Mouse (Mus musculus) CH12F3 (cell line): ENCODE data around the gene Hoxc5.

Experiments used
- in situ Hi-C: fragments of 300-500 bp; cut with MboI; formaldehyde crosslinking; loops from 2 replicates; pipeline ENCODE4 v1.14.3; 2020; ENCODE audit warnings: low sequenced_read_pairs

Hoxc5 gene

DNA sequence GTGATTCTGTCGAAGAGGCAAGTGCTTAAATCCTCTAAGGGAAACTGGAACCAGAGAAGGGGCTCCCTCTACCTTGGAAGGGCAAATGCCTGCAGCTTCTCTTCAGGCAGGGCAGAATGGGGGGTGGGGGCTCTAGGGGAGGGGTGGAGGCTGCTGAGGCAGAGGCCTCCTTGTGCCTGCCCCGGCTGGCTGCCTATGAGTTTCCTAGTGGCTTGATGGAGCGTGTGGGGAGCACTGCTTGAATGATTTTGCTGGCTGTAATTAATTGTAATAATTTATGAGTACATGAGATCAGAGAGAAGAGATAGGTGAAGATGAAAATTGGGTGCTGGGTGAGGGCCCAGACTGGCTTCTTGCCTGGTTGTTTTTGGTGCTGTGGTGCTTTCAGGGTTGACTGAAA lies 17.7 kb downstream of the Hoxc5 start:
- in situ Hi-C loops = loop anchor here (5.0 to 25.0 kb wide), 2 partner anchors 187 to 327 kb away; partner anchors contain the start of gene Gpr84

DNA sequence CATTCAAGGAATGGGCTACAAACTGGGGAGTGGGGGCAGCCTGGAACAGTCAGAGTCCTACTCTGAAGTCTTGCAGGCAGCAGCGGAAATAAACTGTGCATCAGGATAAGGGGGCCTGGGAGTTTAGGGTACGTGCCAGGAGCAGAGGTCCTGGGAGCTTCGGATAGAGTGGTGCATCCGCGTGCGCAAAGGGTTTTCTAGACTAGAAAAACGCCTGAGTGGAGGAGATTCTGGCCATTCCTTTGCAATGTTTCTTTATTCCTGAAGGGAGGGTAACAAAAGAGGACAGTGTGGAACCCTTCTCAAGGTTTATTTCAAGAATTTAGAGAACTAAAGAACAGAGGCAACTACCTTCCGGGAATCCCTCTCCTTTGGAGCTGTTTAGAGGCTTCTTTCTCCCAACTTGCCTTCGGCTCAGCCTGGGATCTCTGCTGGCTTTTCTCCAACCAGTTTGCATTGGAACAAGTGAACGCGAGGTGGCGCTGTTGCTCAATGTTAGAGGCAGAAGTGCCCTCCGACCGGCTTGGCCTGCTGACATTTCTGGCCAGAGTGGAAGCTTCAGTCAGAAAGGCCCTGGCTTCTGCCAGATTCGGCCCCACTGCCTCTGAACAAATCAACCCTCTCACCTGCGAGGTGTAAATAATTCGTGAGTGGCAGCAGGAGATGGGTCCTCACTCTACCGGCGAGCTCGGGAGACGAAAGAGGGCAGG lies 20.0 kb downstream of the Hoxc5 start:
- in situ Hi-C loops = loop anchor here (5.0 to 25.0 kb wide), 2 partner anchors 185 to 325 kb away; partner anchors contain the start of gene Gpr84

DNA sequence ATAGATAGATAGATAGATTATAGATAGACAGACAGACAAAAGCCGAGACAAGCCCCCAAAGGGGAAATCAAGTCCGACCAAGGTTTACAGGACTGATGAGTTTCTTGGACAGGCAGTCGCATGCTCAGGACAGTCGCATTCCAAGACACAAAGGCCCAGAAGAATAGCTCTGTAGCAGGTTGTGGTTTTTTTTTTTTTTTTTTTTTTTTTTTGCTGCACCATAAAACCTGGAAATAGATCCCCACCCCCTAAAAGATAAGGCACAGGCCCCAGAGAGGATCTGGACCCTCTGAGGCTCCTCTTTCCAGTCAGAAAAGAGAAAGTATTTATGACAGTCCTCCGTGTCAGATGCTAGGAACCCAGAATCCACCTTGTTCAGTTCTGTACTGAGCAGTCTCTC lies 20.8 kb downstream of the Hoxc5 start:
- in situ Hi-C loops = loop anchor here (5.0 to 25.0 kb wide), 2 partner anchors 184 to 324 kb away; partner anchors contain the start of gene Gpr84

DNA sequence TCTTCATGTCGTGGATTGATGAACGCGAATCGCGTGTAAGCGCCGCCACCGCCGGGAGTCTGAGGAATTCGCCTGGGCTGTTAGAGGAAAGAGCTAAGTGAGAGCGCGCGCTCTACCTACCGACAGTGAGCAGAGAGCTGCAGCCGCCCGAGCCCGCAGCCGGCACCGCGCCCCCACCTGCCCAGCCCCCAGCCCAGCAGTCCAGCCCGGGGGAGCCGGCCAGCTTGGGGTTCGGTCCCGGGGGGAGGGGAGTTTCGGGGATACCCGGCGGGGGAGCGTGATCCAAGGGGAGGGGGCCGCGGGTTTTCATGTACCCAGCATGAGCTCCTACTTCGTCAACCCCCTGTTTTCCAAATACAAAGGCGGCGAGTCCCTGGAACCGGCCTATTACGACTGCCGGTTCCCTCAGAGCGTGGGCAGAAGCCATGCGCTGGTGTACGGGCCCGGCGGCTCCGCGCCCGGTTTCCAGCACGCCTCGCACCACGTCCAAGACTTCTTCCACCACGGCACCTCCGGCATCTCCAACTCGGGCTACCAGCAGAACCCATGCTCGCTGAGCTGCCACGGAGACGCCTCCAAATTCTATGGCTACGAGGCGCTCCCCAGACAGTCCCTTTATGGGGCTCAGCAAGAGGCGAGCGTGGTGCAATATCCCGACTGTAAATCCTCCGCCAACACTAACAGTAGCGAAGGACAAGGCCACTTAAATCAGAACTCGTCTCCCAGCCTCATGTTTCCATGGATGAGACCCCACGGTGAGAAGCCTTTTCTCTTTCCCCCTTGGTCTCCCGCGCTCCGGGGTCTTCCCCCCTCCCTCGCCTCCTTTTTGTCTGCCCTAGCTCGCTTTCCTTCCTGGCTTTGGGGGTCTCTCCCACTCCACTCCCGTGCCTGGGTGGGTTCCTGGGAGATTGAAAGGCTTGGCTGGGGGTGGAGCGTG lies 23.5 kb downstream of the Hoxc5 start, which contains the start of gene Hoxc8:
Gene Hoxc8, plus strand, starts transcription at position 147 of the 937 bp plus-strand sequence.
- in situ Hi-C loops = loop anchor here (25.0 kb wide), 1 partner anchor 322 kb away; the partner anchor contains the start of gene Gpr84

DNA sequence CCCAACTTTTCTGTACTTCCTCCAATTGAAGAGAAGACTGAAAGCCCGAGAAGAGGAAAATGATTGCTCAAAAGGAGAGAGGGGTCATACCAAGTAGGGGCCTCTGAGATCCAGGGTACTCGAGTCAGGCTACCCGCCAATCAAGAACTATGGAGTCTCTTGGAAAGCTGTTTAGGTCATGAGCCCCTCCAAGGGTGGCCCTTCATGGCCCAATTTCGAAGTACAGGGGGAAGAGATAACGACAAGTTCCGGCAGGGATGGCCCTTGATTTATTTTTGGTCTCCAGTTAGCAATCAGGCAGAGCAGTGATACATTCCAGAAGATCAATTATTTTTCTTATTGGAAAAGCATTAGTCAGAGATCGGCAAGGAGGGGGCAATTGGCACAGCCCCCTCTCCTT lies 24.5 kb downstream of the Hoxc5 start:
- in situ Hi-C loops = loop anchor here (25.0 kb wide), 1 partner anchor 321 kb away; the partner anchor contains the start of gene Gpr84

DNA sequence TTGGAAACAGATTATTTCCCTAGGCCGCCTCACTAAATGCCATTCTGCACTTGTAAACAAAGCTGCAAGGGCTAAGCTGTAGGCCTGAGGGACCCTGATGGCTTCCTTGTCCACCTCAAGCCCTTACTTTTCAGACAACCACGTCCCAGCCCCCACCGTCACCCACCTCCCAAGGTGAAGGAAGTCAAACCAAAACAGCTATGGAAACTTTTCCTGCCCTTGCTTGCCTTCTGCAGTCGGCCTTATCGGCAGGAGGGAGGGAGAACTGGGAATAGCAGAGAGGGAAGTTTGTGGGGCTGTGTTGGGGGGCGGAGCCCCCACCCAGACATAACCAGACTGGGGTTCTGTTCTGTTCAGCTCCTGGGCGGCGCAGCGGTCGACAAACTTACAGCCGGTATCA lies 25.0 kb downstream of the Hoxc5 start:
- in situ Hi-C loops = loop anchor here (25.0 kb wide), 1 partner anchor 320 kb away; the partner anchor contains the start of gene Gpr84

DNA sequence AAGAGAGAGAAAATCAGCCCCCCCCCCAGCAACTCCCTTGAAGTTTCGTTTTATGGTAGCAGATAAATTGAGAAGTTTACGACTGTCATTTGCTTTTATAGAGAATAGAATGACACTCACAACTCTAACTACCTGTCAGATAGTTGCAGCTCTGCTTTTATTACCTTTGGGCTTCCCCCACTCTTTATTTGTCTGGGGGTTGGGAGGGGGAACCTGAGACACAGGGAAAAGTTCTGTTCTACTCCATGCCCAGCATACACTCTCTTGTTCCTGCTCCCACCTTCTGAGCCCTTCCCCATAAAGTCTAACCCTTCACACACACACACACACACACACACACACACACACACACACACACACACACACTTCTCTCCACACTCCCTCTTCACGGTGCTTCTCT lies 25.6 kb downstream of the Hoxc5 start:
- in situ Hi-C loops = loop anchor here (25.0 kb wide), 1 partner anchor 319 kb away; the partner anchor contains the start of gene Gpr84

DNA sequence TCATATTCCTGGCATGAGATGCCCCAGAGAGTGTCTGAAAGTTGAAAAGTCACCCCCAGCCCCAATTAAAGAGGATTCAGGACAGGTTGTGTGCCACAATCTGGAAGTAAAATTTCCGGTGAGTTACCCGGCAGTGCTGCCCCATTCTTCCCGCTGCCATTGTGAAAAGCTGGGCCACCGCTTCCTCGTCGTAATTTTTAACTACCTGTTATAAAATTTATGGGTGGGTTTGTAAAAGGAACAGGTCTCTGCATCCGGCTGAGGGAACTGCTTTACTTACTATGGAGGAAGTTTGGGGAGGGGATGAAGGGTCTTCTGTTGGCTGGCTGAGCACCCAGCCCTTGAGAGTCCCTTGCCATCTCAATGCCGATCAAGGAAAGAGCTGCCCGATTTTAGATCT lies 29.3 kb downstream of the Hoxc5 start:
- in situ Hi-C loops = loop anchor here (25.0 kb wide), 1 partner anchor 316 kb away; the partner anchor contains the start of gene Gpr84

DNA sequence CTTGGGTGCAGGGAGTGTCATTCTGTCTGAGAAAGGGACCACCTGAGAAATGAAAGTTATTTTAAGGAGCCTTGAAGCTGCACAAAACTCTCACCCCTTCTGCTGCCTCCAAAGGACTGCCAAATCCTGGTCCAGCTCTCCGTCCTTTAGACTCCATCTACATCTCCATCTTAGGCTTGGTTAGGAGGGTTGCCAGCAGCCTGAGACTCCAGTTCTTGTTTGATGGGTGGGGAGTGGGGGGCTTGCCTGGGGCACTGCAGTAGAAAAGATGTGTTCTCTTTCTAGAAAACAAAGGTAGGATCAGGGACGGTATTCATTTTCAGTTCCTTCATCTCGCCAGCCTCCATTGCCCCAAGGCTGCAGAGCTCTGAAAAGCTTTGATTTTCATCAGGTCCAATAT lies 30.2 kb downstream of the Hoxc5 start:
- in situ Hi-C loops = loop anchor here (25.0 kb wide), 1 partner anchor 315 kb away; the partner anchor contains the start of gene Gpr84

DNA sequence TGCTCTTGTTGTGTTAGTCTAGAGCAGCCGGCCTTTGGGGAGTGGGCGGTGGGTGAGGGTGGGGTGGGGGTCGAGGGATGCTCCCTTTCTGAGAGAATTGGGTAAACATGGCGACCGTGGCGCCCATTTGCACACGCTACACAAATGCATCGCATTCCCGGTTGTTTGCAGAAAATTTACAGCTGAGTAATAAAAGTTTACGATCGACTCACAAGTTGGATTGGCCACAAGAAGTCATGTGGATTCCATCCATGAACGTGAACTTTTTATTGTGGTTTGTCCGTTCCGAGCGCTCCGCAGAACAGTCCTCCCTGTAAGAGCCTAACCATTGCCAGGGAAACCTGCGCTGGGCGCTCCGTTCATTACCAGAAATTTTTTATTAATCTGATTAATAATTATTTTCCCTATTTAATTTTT lies 30.7 kb downstream of the Hoxc5 start, which contains the start of gene Hoxc6:
Gene Hoxc6, plus strand, starts transcription at position 319 of the 417 bp plus-strand sequence.
- in situ Hi-C loops = loop anchor here (25.0 kb wide), 1 partner anchor 314 kb away; the partner anchor contains the start of gene Gpr84

DNA sequence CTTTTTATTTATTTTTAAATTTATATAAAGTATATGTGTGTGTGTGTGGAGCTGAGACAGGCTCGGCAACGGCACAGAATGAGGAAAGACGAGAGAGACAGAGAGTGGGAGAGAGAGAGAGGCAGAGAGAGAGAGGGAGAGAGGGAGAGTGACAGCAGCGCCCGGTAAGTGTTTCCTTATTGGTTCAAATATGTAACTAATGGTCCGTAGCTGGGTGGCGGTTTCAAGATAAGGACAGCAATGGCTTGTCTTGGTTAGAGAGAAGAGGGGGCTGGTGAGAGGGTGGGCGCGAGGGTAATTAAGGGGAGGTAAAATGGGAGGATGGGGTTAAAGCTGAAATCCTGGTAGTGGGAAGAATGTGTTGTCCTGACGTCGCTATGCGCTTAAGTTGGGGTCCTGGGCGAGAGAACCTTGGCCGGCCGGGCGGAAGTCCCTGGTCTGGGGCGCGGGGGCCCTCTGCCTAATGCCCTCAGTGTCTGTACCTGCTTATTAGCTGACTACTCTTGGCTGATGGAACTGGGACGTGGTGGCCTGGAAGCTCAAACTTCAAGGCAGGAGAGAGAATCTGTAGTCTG lies 31.5 kb downstream of the Hoxc5 start:
- in situ Hi-C loops = loop anchor here (25.0 kb wide), 1 partner anchor 314 kb away; the partner anchor contains the start of gene Gpr84

DNA sequence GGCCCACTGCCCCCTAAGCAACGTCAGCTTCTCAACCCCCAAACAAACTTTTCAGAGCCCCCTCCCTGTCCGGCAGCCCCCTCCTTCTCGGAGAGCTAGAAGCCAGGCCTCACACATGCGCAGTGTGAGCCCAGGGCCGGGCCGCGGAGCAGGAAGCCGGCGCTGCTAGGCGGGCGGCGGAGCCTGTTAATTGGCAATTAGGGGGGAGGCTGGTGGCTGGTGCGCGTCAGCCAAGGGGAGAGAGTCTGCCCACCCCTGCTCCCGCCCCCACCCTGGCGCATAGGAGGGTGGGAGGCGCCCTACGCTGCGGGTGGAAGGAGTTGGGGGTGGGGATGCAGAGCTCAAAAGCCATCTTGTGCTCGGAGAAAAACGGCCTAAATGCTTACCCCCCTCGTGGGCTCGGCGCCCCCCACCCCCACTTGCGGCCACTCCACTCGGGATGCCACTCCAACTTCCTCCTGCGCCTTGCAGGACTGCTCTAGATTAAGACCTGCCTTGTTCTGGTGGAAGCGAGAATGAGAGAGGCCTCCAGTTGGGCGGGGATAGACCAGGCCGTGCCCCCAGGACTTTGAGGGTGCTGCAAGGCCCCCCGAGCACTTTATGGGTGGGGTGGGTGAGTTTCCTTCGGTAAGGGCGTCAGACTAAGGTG lies 32.1 kb downstream of the Hoxc5 start:
- in situ Hi-C loops = loop anchor here (25.0 kb wide), 1 partner anchor 313 kb away; the partner anchor contains the start of gene Gpr84

DNA sequence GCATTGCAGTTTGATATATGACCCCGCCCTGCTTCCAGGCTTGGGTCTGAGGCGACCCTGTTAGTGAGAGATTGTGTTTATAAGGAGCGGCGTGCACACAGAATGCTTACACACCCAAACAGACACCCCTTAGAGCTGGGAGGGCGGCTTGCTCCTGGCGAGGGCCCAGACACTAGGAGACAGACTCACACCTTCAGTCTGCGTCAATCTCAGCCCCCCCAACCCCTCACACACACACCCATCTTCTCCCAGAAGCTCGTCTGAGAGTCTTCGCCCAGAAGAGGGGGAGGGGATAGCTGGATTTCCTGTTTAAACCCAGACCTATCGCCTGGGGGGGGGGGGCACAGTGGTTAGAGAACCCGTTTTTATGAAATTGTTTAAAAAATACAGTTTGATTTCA lies 32.7 kb downstream of the Hoxc5 start:
- in situ Hi-C loops = loop anchor here (25.0 kb wide), 1 partner anchor 312 kb away; the partner anchor contains the start of gene Gpr84

DNA sequence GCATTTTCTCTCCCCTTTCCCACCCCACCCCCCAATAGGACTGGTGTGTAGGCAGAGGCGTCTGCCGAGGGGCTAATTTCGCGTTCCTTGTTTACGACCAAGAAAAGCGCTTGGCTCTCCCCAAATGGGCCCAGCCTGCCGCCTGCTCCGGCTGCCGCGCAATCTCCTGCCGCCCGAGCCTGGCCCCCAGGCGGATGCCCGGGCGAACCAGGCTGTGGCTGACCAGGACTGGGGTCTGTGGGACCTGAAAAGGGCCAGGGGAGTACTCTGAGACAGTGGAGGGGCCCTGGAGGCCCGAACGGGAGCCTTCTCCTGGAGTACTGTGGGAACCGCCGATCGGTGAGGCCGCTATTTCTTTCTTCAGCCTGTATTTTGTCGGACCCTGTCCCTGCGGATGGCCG lies 33.3 kb downstream of the Hoxc5 start:
- in situ Hi-C loops = no loop called here

DNA sequence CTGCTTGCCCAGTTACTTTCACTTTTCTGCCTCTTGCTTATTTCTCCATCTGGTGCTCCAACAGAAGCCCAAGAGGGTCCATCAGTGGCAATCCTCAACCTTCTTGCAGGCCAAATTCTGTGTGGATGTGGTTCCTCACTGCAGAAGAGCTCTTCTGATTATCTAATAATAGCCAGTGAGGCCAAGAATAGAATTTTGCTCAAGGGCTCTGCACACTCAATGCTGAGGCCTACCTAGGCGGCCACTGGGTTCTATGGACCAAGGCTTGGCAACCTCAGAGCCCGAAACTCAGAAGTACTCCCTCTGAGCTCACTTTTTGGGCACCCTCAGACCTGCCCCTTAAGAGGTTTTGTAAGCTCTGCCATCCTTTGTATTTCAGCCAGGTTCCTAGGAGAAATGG lies 34.1 kb downstream of the Hoxc5 start:
- in situ Hi-C loops = no loop called here

DNA sequence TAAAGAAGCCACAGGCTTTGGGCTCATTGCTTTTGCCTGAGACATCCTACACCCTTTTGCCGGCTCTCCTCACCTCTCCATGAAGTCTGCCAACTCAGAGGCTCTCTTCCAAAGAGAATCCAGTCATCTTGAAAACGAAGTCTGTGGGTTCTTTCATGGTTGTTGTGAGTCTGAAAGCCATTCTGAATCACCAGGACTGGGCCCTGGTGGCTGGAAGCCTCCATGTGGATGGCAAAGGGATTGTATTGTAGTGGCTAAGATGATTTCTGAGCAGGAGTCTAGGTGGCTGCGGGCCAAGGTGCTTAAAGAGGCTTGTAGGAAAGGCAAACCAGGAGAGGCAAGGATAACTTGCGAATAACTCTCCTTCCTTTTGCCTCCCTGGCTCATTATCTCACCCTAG lies 34.9 kb downstream of the Hoxc5 start:
- in situ Hi-C loops = no loop called here

DNA sequence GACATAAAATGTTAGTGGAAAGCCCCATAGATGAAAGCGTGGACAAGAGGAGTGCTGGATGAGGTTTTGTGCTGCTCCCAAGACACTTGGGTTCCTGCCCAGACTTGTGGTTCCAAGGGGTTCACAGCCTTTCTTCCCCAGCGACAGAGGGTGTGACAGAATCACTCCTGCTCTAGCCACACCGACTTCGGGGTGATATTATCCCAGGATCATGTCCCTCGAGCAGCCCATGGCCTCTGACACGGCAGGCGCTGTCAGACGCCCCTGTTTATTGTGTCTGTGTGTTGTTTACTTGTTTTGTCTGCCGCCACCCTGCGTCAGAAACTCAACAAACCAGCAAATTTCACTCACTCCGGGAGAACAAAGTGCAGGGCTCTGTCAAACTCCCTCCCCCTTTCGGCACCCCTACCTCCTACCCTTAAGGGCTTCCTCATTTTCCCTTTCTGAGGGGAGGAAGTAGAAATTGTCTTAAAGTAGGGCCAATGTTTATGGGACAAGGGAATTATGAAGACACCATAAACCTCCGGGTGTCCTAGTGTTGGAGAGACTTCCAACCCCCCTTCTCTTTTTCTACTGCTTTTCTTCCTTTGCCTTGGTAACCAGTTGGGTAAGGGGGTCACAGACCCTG lies 35.7 kb downstream of the Hoxc5 start:
- in situ Hi-C loops = no loop called here

DNA sequence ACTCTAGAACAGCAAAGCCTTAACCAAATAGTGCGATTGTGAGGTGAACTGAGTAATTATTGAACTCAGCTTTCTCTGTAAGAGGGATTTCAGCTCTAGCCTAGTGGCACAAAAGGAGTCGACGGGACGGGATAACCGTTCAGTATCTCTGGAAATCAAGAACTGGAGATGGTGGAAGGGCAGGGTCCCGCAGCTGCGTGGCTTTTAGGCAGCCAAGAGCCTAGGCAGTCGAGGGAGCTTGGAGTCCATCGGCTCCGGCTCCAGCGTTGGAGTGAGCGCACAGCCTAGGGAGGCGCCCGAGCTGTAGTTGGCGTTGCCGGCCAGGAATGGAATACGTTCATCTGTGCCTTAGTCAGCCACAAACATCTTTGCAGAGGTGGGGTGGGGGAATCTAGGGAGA lies 38.1 kb downstream of the Hoxc5 start:
- in situ Hi-C loops = no loop called here

DNA sequence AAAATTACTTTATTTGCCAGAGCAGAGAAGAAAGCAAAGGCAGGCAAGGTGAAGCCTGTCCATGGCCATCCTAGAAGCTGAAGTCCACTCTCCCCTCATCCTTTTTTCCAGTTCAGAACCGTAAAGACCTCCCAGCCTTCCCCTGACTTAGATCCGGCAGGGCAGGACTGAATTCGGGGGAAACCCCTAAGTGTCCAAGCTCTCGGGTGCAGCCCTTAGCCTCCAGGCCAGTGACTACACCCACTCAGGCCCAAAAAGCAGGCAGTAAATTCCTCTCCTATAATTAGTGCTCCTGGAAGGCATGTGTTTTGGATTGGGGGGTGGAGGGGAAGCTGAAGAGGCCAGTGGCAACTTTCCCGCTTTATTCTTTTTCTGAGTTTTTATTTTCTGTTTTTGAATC lies 38.6 kb downstream of the Hoxc5 start:
- in situ Hi-C loops = no loop called here
